Mouse (Mus musculus): Measurements from ENCODE around the gene 1110065P20Rik.

DNA sequence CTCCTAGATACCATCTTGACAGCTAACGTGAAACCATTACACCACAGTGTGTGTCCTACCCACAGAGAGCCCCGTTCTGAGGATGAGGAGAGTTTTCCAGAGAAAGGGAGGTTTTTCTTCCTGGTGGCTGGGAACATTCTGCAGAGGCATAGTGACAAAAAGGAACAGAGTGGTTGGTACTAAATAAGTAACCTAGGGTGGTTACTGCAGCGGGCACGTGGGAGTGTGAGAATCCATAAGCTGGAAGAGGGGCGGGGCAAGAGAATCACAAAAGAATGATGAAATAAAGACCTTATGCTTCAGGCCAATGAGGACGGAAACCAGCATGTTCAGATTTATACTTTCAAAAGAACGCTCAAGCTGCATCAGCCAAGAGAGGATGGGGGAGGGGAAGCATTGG, 37.7 kb upstream of the 1110065P20Rik start:
- TF ChIP-seq EP300 (IDR thresholded peaks at IDR 0.05; ENCODE audit: insufficient read depth, low read depth, low read length) (no peak), POLR2A (IDR thresholded peaks at IDR 0.05; ENCODE audit: insufficient read depth, low read length) (no peak)

Data from ES-Bruce4 (cell line).